ENCODE assay signal across 9 mouse cellular contexts in the genomic region with DNA sequence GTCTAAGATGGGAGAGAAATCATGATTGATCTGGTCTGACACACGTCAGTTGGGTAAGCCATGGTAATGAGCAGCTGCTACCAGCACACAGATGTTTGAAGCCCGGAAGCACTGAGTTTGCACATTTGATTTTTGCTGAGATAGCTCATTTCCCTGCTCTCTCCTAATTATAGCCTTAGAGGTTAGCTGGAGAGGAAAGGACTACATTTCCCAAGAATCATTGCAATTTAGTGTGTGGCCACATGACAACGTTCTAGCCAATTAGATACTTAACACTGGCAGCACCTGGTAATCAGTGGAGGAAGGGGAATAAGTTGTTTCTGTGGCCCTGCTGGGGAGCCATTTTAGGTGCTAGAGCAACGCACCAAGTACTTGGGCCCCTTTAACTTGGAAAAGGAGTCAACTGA. TPM values are rescaled to one million over a fixed set of nuclear protein-coding genes. Genes with fewer than 3 reads are reported as not detected.
DNase-seq lines count a peak whose midpoint lies in the region; ATAC-seq and TF ChIP-seq lines count a peak whose summit lies in the region.
"Had no signal": no experiment of that assay in that cellular context is flagged by ENCODE, and none has a peak within 500 bp of the region (broad histone marks: within the 10 kb centered on the region; RNA-seq: fewer than 3 reads in every experiment).

No protein-coding gene starts in this region.

- H3K4me3 ChIP-seq in liver, adult 2 months (ENCODE audit: insufficient read depth, low read depth, low read length): no peak overlapping the region
- H3K4me3 ChIP-seq in liver, embryonic 12.5 days: no peak overlapping the region
- H3K4me3 ChIP-seq in myocyte: no peak overlapping the region
- H3K4me3 ChIP-seq: liver, embryonic 13.5 days had no signal

- no peak overlapping the region for H3ac ChIP-seq in myocyte (ENCODE audit: control insufficient read depth, insufficient read length)

- H3K79me2 ChIP-seq in liver, adult 2 months (ENCODE audit: control insufficient read depth, insufficient read depth, low read length): no peaks in the 10 kb centered on the region
- H3K79me2 ChIP-seq in myocyte (ENCODE audit: control insufficient read depth, insufficient read depth): no peaks in the 10 kb centered on the region

- H3K27ac ChIP-seq in liver, adult 2 months (replicated peaks; ENCODE audit: insufficient read depth, low read depth, low read length): no peak overlapping the region
- H3K27ac ChIP-seq in liver, embryonic 12.5 days: no peak overlapping the region
- H3K27ac ChIP-seq: liver, embryonic 13.5 days had no signal

- H3K4me2 ChIP-seq in liver, embryonic 12.5 days: no peak overlapping the region
- no peak overlapping the region for H3K4me2 ChIP-seq in myocyte (ENCODE audit: low read depth)
- H3K4me2 ChIP-seq: liver, embryonic 13.5 days had no signal

- no peak for TF ChIP-seq POLR2A in liver, adult 2 months (IDR thresholded peaks at IDR 0.05; ENCODE audit: extremely low read depth, insufficient read depth, low read length)
- TF ChIP-seq POLR2A in myocyte (IDR thresholded peaks at IDR 0.05; ENCODE audit: insufficient read length, low read depth): no peak

- no peaks in the 10 kb centered on the region for H3K9me3 ChIP-seq in liver, embryonic 12.5 days (replicated peaks)
- H3K9me3 ChIP-seq: liver, embryonic 13.5 days had no signal

- ATAC-seq in liver, embryonic 12.5 days: no peak
- peak; percentile 78 for ATAC-seq in common myeloid progenitor, adult 5-6 weeks (replicated peaks; ENCODE audit: low read depth, poor library complexity, severe bottlenecking)

- H3K4me1 ChIP-seq in liver, adult 2 months (ENCODE audit: control insufficient read depth, insufficient read depth, low read length): 0 out of 2 replicates have a peak, but pooled peaks cover 2% of the 10 kb centered on the region
- H3K4me1 ChIP-seq in liver, embryonic 12.5 days: no peaks in the 10 kb centered on the region
- H3K4me1 ChIP-seq: liver, embryonic 13.5 days had no signal

- H3K27me3 ChIP-seq in liver, adult 2 months (ENCODE audit: control insufficient read depth, insufficient read depth, low read length): no peaks in the 10 kb centered on the region
- H3K27me3 ChIP-seq in liver, embryonic 12.5 days (replicated peaks): no peaks in the 10 kb centered on the region; the same call in 1 of the 2 replicates
- H3K27me3 ChIP-seq in myocyte (ENCODE audit: control insufficient read depth, insufficient read depth, insufficient read length): no peaks in the 10 kb centered on the region
- H3K27me3 ChIP-seq: liver, embryonic 13.5 days had no signal

- 45% methylated on average over 4 of the region's 4 CpGs for WGBS in liver, adult 2 months
- 37% methylated on average over 4 of the region's 4 CpGs for WGBS in liver, embryonic 12.5 days (ENCODE audit: insufficient replicate concordance)

- TF ChIP-seq CTCF in liver, adult 2 months (IDR thresholded peaks at IDR 0.05; ENCODE audit: low read depth, low read length): no peak

- H3K36me3 ChIP-seq in liver, adult 2 months (ENCODE audit: control insufficient read depth, insufficient read depth, low read length): no peaks in the 10 kb centered on the region
- H3K36me3 ChIP-seq in liver, embryonic 12.5 days: no peaks in the 10 kb centered on the region
- H3K36me3 ChIP-seq in myocyte (ENCODE audit: control insufficient read depth, insufficient read depth): no peaks in the 10 kb centered on the region
- H3K36me3 ChIP-seq: liver, embryonic 13.5 days had no signal

- no peak overlapping the region for H3K9ac ChIP-seq in liver, adult 2 months (ENCODE audit: low read depth, low read length)
- no peak overlapping the region for H3K9ac ChIP-seq in liver, embryonic 12.5 days
- H3K9ac ChIP-seq: liver, embryonic 13.5 days had no signal

- DNase-seq in liver, adult 2 months (ENCODE audit: extremely low read depth, low read depth, low spot score): peak; percentile 52
- peak; percentile 83 for DNase-seq in induced T-regulatory cell, adult 2 months (ENCODE audit: low read depth)
- DNase-seq in cerebellum, postnatal 36 days: no peak
- no peak for DNase-seq in urinary bladder, adult 2 months (ENCODE audit: low spot score)
- no peak for DNase-seq in heart, adult 8-10 months (ENCODE audit: low spot score)
- DNase-seq: liver, embryonic 13.5 days had no signal

TF ChIP-seq in myocyte, 11 proteins besides CTCF, POLR2A, EP300 and RAD21:
- no peak for TF ChIP-seq POLR2AphosphoS2 (IDR thresholded peaks at IDR 0.05; ENCODE audit: insufficient read length, low read depth)
- no peak for TF ChIP-seq MAX (IDR thresholded peaks at IDR 0.05; ENCODE audit: low read depth)
- TF ChIP-seq USF1 (IDR thresholded peaks at IDR 0.05; ENCODE audit: low read depth): peak; percentile 91

RNA-seq across cellular contexts. Expression of gene Coro2b, which starts 26.3 kb away (rescaled TPM):
- total RNA-seq in liver, adult 2 months (2014; rRNA removed): 1.5 and 2.2 TPM in 2 replicates
- 1.3 and 2.7 TPM in 2 replicates for polyA plus RNA-seq in liver, adult 2 months (2012; rRNA removed)
- polyA plus RNA-seq in liver, embryonic 12.5 days (2016; fragmentation: Nextera tagmentation; extraction: Ambion mirVana): 2.7 and 3.2 TPM in 2 replicates
- total RNA-seq in common myeloid progenitor, adult 5-6 weeks (2017): 0.87 TPM in 1 of 2 replicates, not detected in the other
- polyA plus RNA-seq in myocyte (2012; fragmentation: generic; extraction: Trizol): 21.3 TPM
- 4.9 and 7.9 TPM in 2 replicates for polyA plus RNA-seq in urinary bladder, adult 2 months (2012; rRNA removed)
- total RNA-seq in heart, adult 8-10 months (2022): 10 to 100 TPM in 2 of 4 experiments, 1 to 10 TPM in 2; 8.6 to 12.9 (median 10.1) TPM

Comparison
In these comparisons a context has a peak if more than half of its experiments do, and no peak if none do; other contexts are left out.
1. DNase-seq: peak in liver, adult 2 months (single experiment) and induced T-regulatory cell, adult 2 months (single experiment); none in cerebellum, postnatal 36 days (0 of 2), urinary bladder, adult 2 months (single experiment) and heart, adult 8-10 months (single experiment).